Mouse (Mus musculus) midbrain, embryonic 14.5 days (tissue): Measurements from ENCODE around the gene Cluh. TPM values are rescaled to one million over a fixed set of nuclear protein-coding genes. Genes with fewer than 3 reads are reported as not detected.

ENCODE experiments used
- ATAC-seq: fragments of 200-750 bp; cut with Nextera tagmentation; 2 replicates; pipeline ENCODE4 v1.8.0; 2017; ENCODE audit warnings: moderate number of reproducible peaks, moderate library complexity; ENCODE audit not compliant: low FRiP score, low TSS enrichment
- DNase-seq: peaks from one replicate; pipeline ENCODE4 v3.0.0-alpha.2; 2015
- H3K27ac ChIP-seq: fragments of 300-500 bp; sonication (generic); replicated peaks from 2 replicates; pipeline ENCODE4 v1.5.1; 2014; ENCODE audit warnings: mild to moderate bottlenecking, low read depth, low read length, moderate library complexity
- H3K27me3 ChIP-seq: fragments of 300-500 bp; sonication (generic); 2 replicates; pipeline ENCODE4 v1.6.1; 2014; ENCODE audit warnings: low read length, control low read depth, mixed read lengths; ENCODE audit not compliant: control insufficient read depth, insufficient read depth
- H3K36me3 ChIP-seq: fragments of 300-500 bp; sonication (generic); 2 replicates; pipeline ENCODE4 v1.6.1; 2014; ENCODE audit warnings: low read length, control low read depth; ENCODE audit not compliant: control insufficient read depth, insufficient read depth
- H3K4me1 ChIP-seq: fragments of 300-500 bp; sonication (generic); 2 replicates; pipeline ENCODE4 v1.6.1; 2014; ENCODE audit warnings: mild to moderate bottlenecking, antibody characterized with exemption, low read length, control low read depth; ENCODE audit not compliant: control insufficient read depth, insufficient read depth
- H3K4me2 ChIP-seq: fragments of 300-500 bp; sonication (generic); 2 replicates; pipeline ENCODE4 v1.6.1; 2014; ENCODE audit warnings: mild to moderate bottlenecking, low read length, moderate library complexity
- H3K4me3 ChIP-seq: fragments of 300-500 bp; sonication (generic); replicated peaks from 2 replicates; pipeline ENCODE4 v1.5.1; 2014; ENCODE audit warnings: low read depth, low read length
- H3K9ac ChIP-seq: fragments of 300-500 bp; sonication (generic); replicated peaks from 2 replicates; pipeline ENCODE4 v1.6.1; 2014; ENCODE audit warnings: mild to moderate bottlenecking, low read length, moderate library complexity
- H3K9me3 ChIP-seq: fragments of 300-500 bp; sonication (generic); 2 replicates; pipeline ENCODE4 v1.6.1; 2016; ENCODE audit warnings: low read length, control low read depth, mixed read lengths; ENCODE audit not compliant: control insufficient read depth
- WGBS: fragments of 180-500 bp; shearing (Covaris S2); extraction: QIAGEN DNeasy Blood & Tissue Kit; methylation state at CpG from one replicate; pipeline ENCODE4 v1.1.7; 2014; 5-methylcytosine and 5-hydroxymethylcytosine counted together
- polyA plus RNA-seq: library from polyadenylated mRNA; unstranded; fragments of >200 nt; fragmentation: Nextera tagmentation; extraction: Ambion mirVana; gene quantifications from 2 replicates; pipeline ENCODE4 v1.2.1, GENCODE M21; 2014

Gene Cluh
- polyA plus RNA-seq, 1 experiment from 2014 or later, result 14.4 TPM

DNA sequence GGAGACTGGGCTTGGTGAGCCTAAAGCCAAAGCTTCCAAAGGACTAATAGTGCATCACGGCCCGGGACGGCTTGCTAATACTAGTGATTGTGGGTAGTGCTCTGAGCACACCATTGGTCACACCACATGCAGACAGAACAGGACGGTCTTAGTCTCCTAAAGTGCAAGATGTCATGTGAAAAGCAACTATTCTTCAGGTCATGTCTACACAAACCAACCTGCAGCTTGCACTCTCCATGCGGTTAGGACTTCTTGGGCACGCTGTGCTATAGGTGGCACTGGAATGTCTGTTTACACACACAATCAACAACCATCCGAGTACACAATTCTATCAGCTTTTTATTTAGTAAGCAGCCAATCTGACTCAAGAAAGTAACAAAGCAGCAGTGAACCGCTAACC, 25.4 kb downstream of the Cluh start:
- Histone ChIP-seq H3K4me2 (no peak overlapping the region), H3K4me3 (no peak overlapping the region), H3K36me3 (peaks cover 58% of the 10 kb centered on the region), H3K9ac (no peak overlapping the region), H3K9me3 (no peaks in the 10 kb centered on the region), H3K4me1 (no peaks in the 10 kb centered on the region), H3K27ac (no peak overlapping the region), H3K27me3 (no peaks in the 10 kb centered on the region)
- 96% methylated on average over 8 of the region's 8 CpGs for WGBS
- DNase-seq (no peak), ATAC-seq (no peak)

DNA sequence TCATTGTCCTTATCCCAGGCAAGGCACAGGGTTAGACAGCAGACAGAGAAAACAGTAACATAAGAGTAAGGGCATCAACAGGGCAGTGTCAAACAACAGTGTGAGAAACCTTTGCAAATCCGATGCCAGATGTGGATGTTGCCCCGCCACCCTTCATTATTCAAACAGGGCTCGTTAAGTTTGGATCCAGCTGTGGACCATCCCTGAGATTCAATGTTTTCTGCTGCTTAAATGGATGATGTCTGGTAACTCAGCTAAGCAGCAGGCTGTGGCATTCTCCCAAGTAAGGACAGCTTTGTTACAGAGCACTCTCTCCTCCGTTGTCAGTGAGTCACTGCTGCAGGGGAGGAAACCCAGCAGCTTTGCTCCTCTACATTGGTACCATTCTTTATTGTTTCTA, 25.9 kb downstream of the Cluh start:
- Histone ChIP-seq H3K9me3 (no peaks in the 10 kb centered on the region), H3K4me3 (no peak overlapping the region), H3K27me3 (no peaks in the 10 kb centered on the region), H3K4me1 (no peaks in the 10 kb centered on the region), H3K36me3 (peaks cover 61% of the 10 kb centered on the region), H3K9ac (no peak overlapping the region), H3K4me2 (no peak overlapping the region), H3K27ac (no peak overlapping the region)
- DNase-seq (no peak), ATAC-seq (no peak)
- 82% methylated on average over 4 of the region's 4 CpGs for whole genome bisulfite sequencing

DNA sequence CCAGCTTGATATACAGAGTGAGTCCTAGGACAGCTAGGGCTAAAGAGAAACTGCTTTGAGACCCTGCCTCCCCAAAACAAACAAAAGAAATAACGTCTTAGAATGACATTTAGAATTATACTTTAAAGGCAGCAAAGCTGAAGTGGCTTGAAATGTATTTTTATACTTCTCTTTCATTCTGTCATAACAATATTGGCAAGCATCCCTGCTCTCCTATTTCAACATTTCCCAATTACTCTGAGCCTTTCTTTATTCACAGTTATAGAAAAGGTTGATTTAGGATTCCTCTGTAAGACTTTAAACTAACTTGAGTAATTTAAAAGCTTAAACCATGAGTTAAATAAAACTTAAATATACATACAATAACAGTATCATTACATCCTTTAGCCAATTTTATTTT, 42.9 kb downstream of the Cluh start:
- DNase-seq, result no peak
- Histone ChIP-seq H3K4me3 (no peak overlapping the region), H3K9me3 (no peaks in the 10 kb centered on the region), H3K27me3 (no peaks in the 10 kb centered on the region), H3K27ac (no peak overlapping the region), H3K36me3 (peaks cover 31% of the 10 kb centered on the region), H3K4me2 (no peak overlapping the region), H3K4me1 (no peaks in the 10 kb centered on the region), H3K9ac (no peak overlapping the region)
- WGBS, result 90% methylated on average over 1 of the region's 1 CpGs
- no peak for ATAC-seq

DNA sequence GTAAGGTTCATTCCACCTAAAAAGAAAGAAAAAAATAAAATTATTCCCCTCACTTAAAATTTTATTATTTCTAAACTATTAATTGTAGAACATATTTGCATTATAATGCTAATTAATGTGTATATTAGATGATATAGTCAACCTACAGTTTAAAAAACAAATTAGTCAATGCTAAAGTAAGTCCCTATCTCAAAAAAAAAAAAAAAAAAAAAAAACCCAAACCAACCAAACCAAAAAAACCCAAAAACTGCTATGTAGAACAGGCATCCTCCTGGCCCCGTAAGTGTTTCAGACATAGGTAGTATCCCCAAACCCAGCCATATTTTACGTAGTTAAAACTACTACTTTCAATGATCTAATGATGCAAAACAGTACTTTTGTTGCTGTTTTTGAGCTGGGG, 50.2 kb downstream of the Cluh start:
- Histone ChIP-seq H3K9ac (no peak overlapping the region), H3K27ac (no peak overlapping the region), H3K27me3 (no peaks in the 10 kb centered on the region), H3K9me3 (no peaks in the 10 kb centered on the region), H3K4me2 (no peak overlapping the region), H3K36me3 (peaks cover 23% of the 10 kb centered on the region), H3K4me3 (no peak overlapping the region), H3K4me1 (no peaks in the 10 kb centered on the region)
- no peak for DNase-seq
- ATAC-seq, result no peak
- 98% methylated on average over 2 of the region's 2 CpGs for WGBS

DNA sequence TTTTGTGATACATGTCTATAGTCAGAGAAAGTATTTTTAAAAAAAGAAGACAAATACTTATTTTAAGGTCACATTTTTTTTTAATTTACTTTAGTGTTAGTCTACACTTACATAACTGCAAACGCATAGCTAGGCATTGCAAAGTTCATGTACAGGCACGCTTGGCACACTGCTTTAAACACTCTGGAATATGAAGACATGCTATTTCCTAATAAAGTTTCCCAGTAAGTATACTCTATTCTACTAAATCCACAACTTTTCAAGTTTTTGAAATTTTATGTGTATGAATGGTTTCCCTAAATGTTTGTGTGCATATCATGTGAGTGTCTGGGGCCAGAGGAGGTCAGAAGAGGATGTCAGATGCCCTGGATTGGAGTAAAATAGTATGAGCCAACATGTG, 54.8 kb downstream of the Cluh start:
- Histone ChIP-seq H3K27me3 (no peaks in the 10 kb centered on the region), H3K4me1 (no peaks in the 10 kb centered on the region), H3K36me3 (peaks cover 2% of the 10 kb centered on the region; the same call in 1 of the 2 replicates), H3K4me2 (no peak overlapping the region), H3K9me3 (no peaks in the 10 kb centered on the region), H3K27ac (no peak overlapping the region), H3K4me3 (no peak overlapping the region), H3K9ac (no peak overlapping the region)
- WGBS, result over 99% methylated on average over 2 of the region's 2 CpGs
- ATAC-seq (no peak), DNase-seq (no peak)

DNA sequence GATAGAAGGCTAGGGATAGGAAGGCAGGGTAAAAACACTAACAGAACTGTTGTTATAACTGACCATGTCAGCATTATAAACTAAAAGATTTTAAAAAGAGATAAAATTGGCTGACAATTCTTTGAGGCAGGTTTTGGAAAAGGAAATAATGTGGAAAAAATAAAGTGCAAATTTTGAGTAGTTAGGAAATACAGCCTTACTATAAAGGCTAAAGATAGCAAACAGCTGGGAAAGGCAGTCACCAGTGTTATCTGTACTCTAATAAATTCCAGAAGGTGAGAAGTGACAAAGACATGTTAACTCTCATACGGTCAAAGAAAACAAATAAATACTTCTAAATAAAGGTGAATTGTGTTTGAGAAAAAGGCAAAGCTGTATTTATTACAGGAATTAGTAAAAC, 59.5 kb downstream of the Cluh start:
- Histone ChIP-seq H3K36me3 (no peaks in the 10 kb centered on the region), H3K4me1 (no peaks in the 10 kb centered on the region), H3K4me3 (no peak overlapping the region), H3K27ac (no peak overlapping the region), H3K9me3 (no peaks in the 10 kb centered on the region), H3K9ac (no peak overlapping the region), H3K27me3 (no peaks in the 10 kb centered on the region), H3K4me2 (no peak overlapping the region)
- 87% methylated on average over 1 of the region's 1 CpGs for WGBS
- DNase-seq (no peak), ATAC-seq (no peak)

DNA sequence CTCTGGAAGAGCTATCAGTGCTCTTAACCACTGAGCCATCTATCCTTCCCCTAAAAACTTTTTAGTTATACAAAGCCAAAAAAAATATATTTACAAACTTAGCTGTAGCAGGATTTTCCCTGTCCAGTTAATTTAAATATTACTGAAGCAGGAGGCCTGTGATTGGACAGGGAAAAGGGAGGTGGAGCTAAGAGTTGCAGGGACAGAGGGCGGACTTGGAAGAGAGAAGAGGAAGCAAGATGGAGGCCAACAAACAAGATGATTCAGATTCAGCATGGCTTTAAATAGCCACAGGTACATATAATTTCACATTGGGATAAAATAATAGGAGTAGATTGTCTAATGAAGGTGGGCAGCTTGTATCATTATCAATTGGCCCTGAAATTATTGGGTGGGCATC, 61.4 kb downstream of the Cluh start:
- no peak for DNase-seq
- no peaks in the 10 kb centered on the region for H3K27me3 ChIP-seq
- WGBS, result 89% methylated on average over 1 of the region's 1 CpGs

DNA sequence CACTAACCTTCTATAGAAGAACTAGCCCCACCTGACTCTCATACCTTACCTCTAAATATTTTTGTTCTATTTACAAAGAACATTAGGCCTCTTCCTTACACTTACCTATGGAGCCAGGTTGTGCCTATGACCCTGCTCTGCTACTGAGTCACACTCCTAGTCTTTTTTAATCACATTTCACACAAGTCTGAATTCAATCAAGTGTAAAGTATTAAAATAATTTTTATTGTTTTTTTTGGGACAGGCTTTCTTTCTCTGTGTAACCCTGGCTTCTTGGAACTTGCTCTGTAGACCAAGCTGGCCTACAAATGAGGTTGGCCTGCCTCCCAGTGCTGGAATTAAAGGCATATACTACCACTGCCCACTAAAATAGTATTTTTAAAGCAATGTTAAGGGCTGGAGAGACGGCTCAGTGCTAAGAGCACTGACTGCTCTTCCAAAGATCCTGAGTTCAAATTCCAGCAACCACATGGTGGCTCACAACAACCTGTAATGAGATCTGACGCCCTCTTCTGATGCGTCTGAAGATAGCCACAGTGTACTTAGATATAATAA, 66.8 kb downstream of the Cluh start:
- H3K4me2 ChIP-seq, result no peak overlapping the region
- DNase-seq (no peak), ATAC-seq (no peak)
- peaks cover 13% of the 10 kb centered on the region for H3K4me1 ChIP-seq
- no peaks in the 10 kb centered on the region for H3K27me3 ChIP-seq
- no peaks in the 10 kb centered on the region for H3K36me3 ChIP-seq
- no peak overlapping the region for H3K4me3 ChIP-seq
- WGBS, result 98% methylated on average over 3 of the region's 3 CpGs
- H3K27ac ChIP-seq, result no peak overlapping the region
- no peaks in the 10 kb centered on the region for H3K9me3 ChIP-seq
- no peak overlapping the region for H3K9ac ChIP-seq

More for the DNA sequence above, 61.4 kb downstream of the Cluh start:
- Histone ChIP-seq H3K27ac (no peak overlapping the region), H3K4me2 (no peak overlapping the region), H3K4me1 (no peaks in the 10 kb centered on the region), H3K9me3 (no peaks in the 10 kb centered on the region), H3K4me3 (no peak overlapping the region), H3K36me3 (no peaks in the 10 kb centered on the region), H3K9ac (no peak overlapping the region)
- no peak for ATAC-seq
